Mouse (Mus musculus) embryonic fibroblast, embryonic 13.5 days (primary cell): ENCODE data around the gene Pphln1. TPM values are rescaled to one million over a fixed set of nuclear protein-coding genes. Genes with fewer than 3 reads are reported as not detected.

Experiments used
- H3K27ac ChIP-seq: 2 replicates; pipeline ENCODE4 v1.5.1; 2012; ENCODE audit warnings: low read length, control low read depth, inconsistent platforms; ENCODE audit not compliant: insufficient read depth
- H3K4me1 ChIP-seq: 2 replicates; pipeline ENCODE4 v1.6.1; 2011; ENCODE audit warnings: low read length; ENCODE audit not compliant: control insufficient read depth, insufficient read depth
- H3K4me3 ChIP-seq: 2 replicates; pipeline ENCODE4 v1.5.1; 2011; ENCODE audit warnings: mild to moderate bottlenecking, control low read depth, low read length; ENCODE audit not compliant: insufficient read depth
- CTCF ChIP-seq: IDR thresholded peaks from 2 replicates; pipeline ENCODE4 v1.5.1; 2011; ENCODE audit warnings: mild to moderate bottlenecking, control low read depth, low read length, moderate library complexity, borderline replicate concordance; ENCODE audit not compliant: insufficient read depth
- POLR2A ChIP-seq: IDR thresholded peaks from 2 replicates; pipeline ENCODE4 v1.6.1; 2011; ENCODE audit warnings: low read depth, mild to moderate bottlenecking, control low read depth, low read length, moderate library complexity
- polyA plus RNA-seq: library from polyadenylated mRNA; stranded (reverse); fragments of >200 nt; gene quantifications from 2 replicates; pipeline ENCODE4 v1.2.4, GENCODE M21; 2011; ENCODE audit warnings: low read depth; ENCODE audit not compliant: missing spikeins, insufficient read length

Gene Pphln1
- polyA plus RNA-seq, 1 experiment, result 51.5 TPM

DNA sequence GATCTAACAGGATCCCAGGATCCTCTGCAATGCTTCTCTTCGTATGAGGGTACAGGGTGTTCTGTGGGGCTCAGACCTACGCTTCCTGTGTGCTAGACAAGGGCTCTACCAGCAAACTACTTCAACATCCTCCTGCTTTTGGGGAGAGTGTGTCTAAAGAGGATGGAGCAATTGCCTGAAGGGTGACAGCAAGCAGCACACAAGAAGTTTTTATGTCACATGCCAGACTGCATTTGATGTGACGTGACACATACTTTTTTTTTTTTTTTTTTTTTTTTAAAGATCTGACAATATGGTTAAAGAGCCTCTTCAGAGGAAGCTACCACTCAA, 132.5 kb downstream of the Pphln1 start:
- peaks cover 7% of the 10 kb centered on the region; the same call in 1 of the 2 replicates for H3K4me1 ChIP-seq
- no peak overlapping the region for H3K4me3 ChIP-seq
- TF ChIP-seq CTCF (no peak), POLR2A (no peak)
- H3K27ac ChIP-seq, result no peak overlapping the region

DNA sequence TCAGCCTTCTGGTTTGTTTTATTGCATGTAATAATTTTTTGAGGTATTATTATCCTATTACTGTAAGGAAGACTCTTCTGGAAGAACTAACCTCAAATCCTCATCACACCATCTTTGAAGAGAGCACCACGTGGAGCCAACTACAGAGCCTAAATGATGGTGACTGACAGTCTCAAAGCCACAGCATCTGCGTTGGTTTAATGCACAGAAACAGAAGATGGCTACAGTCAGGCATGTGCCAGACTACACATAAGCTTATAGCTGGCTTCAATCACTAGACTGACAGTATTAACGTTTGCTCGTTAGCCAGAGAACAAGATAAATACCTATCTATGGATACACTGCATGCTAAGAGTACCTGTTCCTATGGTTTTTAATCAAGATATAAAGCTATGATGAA, 138.0 kb downstream of the Pphln1 start:
- Histone ChIP-seq H3K27ac (no peak overlapping the region), H3K4me3 (no peak overlapping the region), H3K4me1 (no peaks in the 10 kb centered on the region)
- TF ChIP-seq CTCF, result no peak
- TF ChIP-seq POLR2A, result no peak

DNA sequence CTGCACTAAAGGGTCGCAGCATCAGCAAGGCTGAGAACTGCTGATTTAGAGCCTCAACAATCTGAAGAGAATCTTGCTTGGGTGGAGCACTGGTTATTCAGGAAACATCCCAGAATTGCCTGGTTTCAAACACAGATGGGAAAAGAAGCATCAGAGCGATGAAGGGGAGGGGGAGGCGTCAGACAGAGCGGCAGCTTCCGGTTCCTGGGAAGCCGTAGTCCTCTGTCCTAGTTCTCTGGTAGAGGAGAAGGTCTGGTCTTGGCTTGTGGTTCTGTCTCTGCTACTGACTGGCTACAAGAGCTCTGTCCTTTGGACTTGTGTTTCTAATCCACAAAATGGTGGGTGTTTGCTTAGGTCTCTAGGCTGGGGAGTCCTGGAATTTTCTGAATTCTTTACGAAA, 139.6 kb downstream of the Pphln1 start:
- no peak for TF ChIP-seq CTCF
- no peak for TF ChIP-seq POLR2A
- Histone ChIP-seq H3K27ac (no peak overlapping the region), H3K4me1 (no peaks in the 10 kb centered on the region), H3K4me3 (no peak overlapping the region)

DNA sequence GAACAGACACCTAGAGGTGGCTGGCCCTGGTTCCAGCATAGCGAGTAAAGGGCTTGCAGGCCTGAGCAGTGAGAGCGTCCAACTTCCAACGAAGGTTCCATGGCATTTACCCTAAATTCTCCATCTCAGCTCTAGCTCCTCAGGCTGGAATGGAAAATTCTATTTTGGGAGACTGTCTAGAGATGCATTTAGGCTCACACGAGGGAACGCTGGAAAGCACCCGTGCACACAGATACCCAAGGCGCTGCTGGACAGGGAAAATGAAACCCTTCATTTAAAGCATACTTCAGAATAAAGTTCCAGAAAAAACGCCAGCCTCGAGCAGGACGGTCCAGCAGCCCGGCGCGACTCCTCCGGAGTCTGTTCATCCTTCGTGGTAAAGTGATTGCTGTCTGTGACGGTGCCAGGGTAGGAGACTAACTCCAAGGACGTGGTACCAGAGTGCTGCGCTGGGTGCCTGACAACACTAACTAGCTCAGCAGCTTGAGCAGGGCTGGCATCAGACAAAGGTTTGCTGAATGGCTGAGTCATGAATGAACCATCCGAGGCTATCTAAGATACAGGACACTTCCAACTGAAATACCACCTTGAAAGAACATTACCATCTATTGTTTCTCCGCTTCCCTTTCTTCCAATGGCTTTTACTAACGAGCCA, 140.5 kb downstream of the Pphln1 start:
- no peak overlapping the region for H3K27ac ChIP-seq

DNA sequence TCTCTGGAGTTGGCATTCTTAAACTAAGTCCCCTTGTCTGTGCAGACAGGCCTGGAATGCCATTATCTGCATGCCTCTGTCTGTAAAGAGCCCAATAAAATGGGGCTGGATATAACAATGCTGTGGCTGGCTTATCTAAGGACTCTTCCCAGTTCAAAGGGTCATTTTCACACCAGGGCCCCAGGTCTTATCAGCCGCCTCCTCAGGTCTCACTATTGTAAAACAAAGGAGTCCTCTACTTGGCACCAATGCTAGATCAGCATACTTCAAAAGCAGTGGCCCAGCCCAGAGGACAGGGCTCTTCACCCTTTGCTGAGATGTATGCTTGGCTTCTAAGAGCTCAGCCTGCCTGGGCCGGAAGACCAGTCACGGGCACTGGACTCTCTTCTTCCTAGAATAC, 141.3 kb downstream of the Pphln1 start:
- TF ChIP-seq POLR2A (no peak), CTCF (no peak)
- Histone ChIP-seq H3K4me1 (no peaks in the 10 kb centered on the region), H3K4me3 (no peak overlapping the region), H3K27ac (no peak overlapping the region)

More for the DNA sequence above, 140.5 kb downstream of the Pphln1 start:
- H3K4me3 ChIP-seq, result no peak overlapping the region
- TF ChIP-seq CTCF, result no peak
- TF ChIP-seq POLR2A, result no peak
- no peaks in the 10 kb centered on the region for H3K4me1 ChIP-seq

Other genes starting within 250 kb of the Pphln1 start
- gene Gxylt1, start 123.2 kb upstream of the Pphln1 start, polyA plus RNA-seq, result 19.2 and 22.0 TPM in 2 replicates
- gene Yaf2, start 61.4 kb upstream of the Pphln1 start, polyA plus RNA-seq, result 36.4 and 36.5 TPM in 2 replicates
- 85.3 and 92.3 TPM in 2 replicates for gene Zcrb1, start within 50 bp of the Pphln1 start, polyA plus RNA-seq
- 14.2 and 22.7 TPM in 2 replicates for gene Prickle1, start 197.5 kb downstream of the Pphln1 start, polyA plus RNA-seq